Mouse (Mus musculus) bone marrow macrophage, adult 2 months (primary cell): ENCODE measurements at regions not wholly inside any gene's neighbourhood (a gene's known extent, or its start where the extent isn't known, plus 50 kb on each side); places are given as distances from the start of the nearest gene placed in this dataset.
A peak's percentile ranks its signal among the peaks of the same experiment; 100 is the strongest.

Experiments
- H3K27ac ChIP-seq: 2 replicates; pipeline ENCODE4 v1.5.1; 2012; ENCODE audit warnings: low read depth, low read length; ENCODE audit not compliant: insufficient read depth
- H3K4me1 ChIP-seq: 2 replicates; pipeline ENCODE4 v1.6.1; 2012; ENCODE audit warnings: low read length; ENCODE audit not compliant: control insufficient read depth, insufficient read depth
- H3K4me3 ChIP-seq: 2 replicates; pipeline ENCODE4 v1.5.1; 2012; ENCODE audit warnings: mild to moderate bottlenecking, low read length, moderate library complexity; ENCODE audit not compliant: insufficient read depth
- CTCF ChIP-seq: IDR thresholded peaks from 2 replicates; pipeline ENCODE4 v1.5.1; 2012; ENCODE audit warnings: low read depth, mild to moderate bottlenecking, low read length, moderate library complexity
- POLR2A ChIP-seq: IDR thresholded peaks from 2 replicates; pipeline ENCODE4 v1.6.1; 2012; ENCODE audit warnings: mild to moderate bottlenecking, low read depth, low read length, borderline replicate concordance

DNA sequence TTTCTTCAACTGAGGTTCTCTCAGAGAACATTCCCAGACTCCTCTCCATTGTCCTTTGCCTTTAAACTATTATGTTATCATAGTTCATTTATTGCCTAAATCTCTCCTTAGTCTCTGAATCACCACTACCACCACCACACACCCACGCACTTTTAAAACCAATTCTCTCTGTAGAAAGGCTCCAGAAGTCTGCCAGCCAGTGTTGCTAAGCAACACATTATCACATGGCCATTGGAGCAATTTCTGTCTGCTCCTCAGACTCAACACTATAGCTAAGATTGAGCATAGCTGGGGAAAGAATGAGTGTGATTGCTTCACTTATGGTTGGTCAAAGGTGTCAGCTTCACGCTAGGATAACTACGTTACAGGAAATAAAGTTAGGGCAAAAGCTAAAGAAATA, 59.3 kb downstream of the Trap1a start:
- H3K4me3 ChIP-seq = no peak overlapping the region
- no peak for TF ChIP-seq CTCF
- H3K27ac ChIP-seq = no peak overlapping the region
- no peaks in the 10 kb centered on the region for H3K4me1 ChIP-seq

GRCm38 (mm10) chrX:139416701-139417100, 63.5 kb upstream of the D330045A20Rik start:
- Histone ChIP-seq H3K4me1 (no peaks in the 10 kb centered on the region), H3K4me3 (no peak overlapping the region), H3K27ac (no peak overlapping the region)
- TF ChIP-seq POLR2A (no peak), CTCF (no peak)

GRCm38 (mm10) chrX:139419867-139420266, 60.3 kb upstream of the D330045A20Rik start:
- TF ChIP-seq POLR2A (no peak), CTCF (no peak)
- H3K4me1 ChIP-seq = no peaks in the 10 kb centered on the region
- H3K27ac ChIP-seq = no peak overlapping the region
- no peak overlapping the region for H3K4me3 ChIP-seq

- 0 out of 2 replicates have a peak, but pooled peaks have one; percentile 14 for TF ChIP-seq CTCF
- TF ChIP-seq POLR2A = no peak
- Histone ChIP-seq H3K27ac (no peak overlapping the region), H3K4me1 (no peaks in the 10 kb centered on the region), H3K4me3 (no peak overlapping the region)
Measured at GRCm38 (mm10) chrX:139424307-139424706, 55.9 kb upstream of the D330045A20Rik start.
